Mouse (Mus musculus) lung, adult 10 weeks (tissue): ENCODE data around the gene Adra2a. TPM values are rescaled to one million over a fixed set of nuclear protein-coding genes. Genes with fewer than 3 reads are reported as not detected.

Experiments
- polyA plus RNA-seq: library from polyadenylated mRNA; stranded (reverse); fragments of 350-450 nt; fragmentation: Illumina TruSeq; extraction: RNeasy Lipid Tissue Mini Kit (QIAGEN cat#74804); gene quantifications from one replicate; pipeline ENCODE4 v1.2.3, GENCODE M21; 2014; ENCODE audit warnings: low read depth, low replicate concordance; ENCODE audit not compliant: insufficient read depth

The Adra2a gene
- 0.20 TPM for polyA plus RNA-seq

GRCm38 (mm10) chr19:54043851-54044250 lies at the start of gene Adra2a:
Adra2a (plus strand) TSS chr19:54044151.

Other genes with a start within 250 kb of the Adra2a start
- 23.0 TPM for gene Pdcd4, start 151.9 kb upstream of the Adra2a start, polyA plus RNA-seq
- gene Shoc2, start 99.8 kb upstream of the Adra2a start, polyA plus RNA-seq: 15.7 TPM
- gene Bbip1, start 99.5 kb upstream of the Adra2a start, polyA plus RNA-seq: 64.2 TPM